Mouse (Mus musculus): Measurements from ENCODE around the gene Ankrd28. TPM values are rescaled to one million over a fixed set of nuclear protein-coding genes. Genes with fewer than 3 reads are reported as not detected.

The Ankrd28 gene
- polyA plus RNA-seq, 1 experiment, result 23.9 TPM

- no peak for TF ChIP-seq CTCF (IDR thresholded peaks at IDR 0.05; ENCODE audit: borderline replicate concordance, extremely low read depth, insufficient read depth, insufficient read length)
- TF ChIP-seq POLR2A (IDR thresholded peaks at IDR 0.05; ENCODE audit: borderline replicate concordance, extremely low read depth, insufficient read depth, insufficient read length, poor library complexity, severe bottlenecking), result no peak
- peak; percentile 5 for DNase-seq (ENCODE audit: low read depth)
Measured at GRCm38 (mm10) chr14:31697346-31697745, 133.1 kb downstream of the Ankrd28 start.

- no peak for DNase-seq (ENCODE audit: low read depth)
- TF ChIP-seq POLR2A (IDR thresholded peaks at IDR 0.05; ENCODE audit: borderline replicate concordance, extremely low read depth, insufficient read depth, insufficient read length, poor library complexity, severe bottlenecking) (no peak), CTCF (IDR thresholded peaks at IDR 0.05; ENCODE audit: borderline replicate concordance, extremely low read depth, insufficient read depth, insufficient read length) (no peak)
Measured at GRCm38 (mm10) chr14:31696985-31697303, 133.5 kb downstream of the Ankrd28 start.

GRCm38 (mm10) chr14:31696206-31696984 is 134.1 kb downstream of the Ankrd28 start:
- no peak for TF ChIP-seq POLR2A (IDR thresholded peaks at IDR 0.05; ENCODE audit: borderline replicate concordance, extremely low read depth, insufficient read depth, insufficient read length, poor library complexity, severe bottlenecking)
- no peak for TF ChIP-seq CTCF (IDR thresholded peaks at IDR 0.05; ENCODE audit: borderline replicate concordance, extremely low read depth, insufficient read depth, insufficient read length)
- DNase-seq (ENCODE audit: low read depth), result no peak

GRCm38 (mm10) chr14:31692536-31692935 is 137.9 kb downstream of the Ankrd28 start:
- TF ChIP-seq CTCF (IDR thresholded peaks at IDR 0.05; ENCODE audit: borderline replicate concordance, extremely low read depth, insufficient read depth, insufficient read length) (no peak), POLR2A (IDR thresholded peaks at IDR 0.05; ENCODE audit: borderline replicate concordance, extremely low read depth, insufficient read depth, insufficient read length, poor library complexity, severe bottlenecking) (no peak)
- DNase-seq (ENCODE audit: low read depth), result no peak

- TF ChIP-seq CTCF (IDR thresholded peaks at IDR 0.05; ENCODE audit: borderline replicate concordance, extremely low read depth, insufficient read depth, insufficient read length) (no peak), POLR2A (IDR thresholded peaks at IDR 0.05; ENCODE audit: borderline replicate concordance, extremely low read depth, insufficient read depth, insufficient read length, poor library complexity, severe bottlenecking) (no peak)
Measured at GRCm38 (mm10) chr14:31686231-31686630, 144.2 kb downstream of the Ankrd28 start.

GRCm38 (mm10) chr14:31685680-31686079 is 144.8 kb downstream of the Ankrd28 start:
- DNase-seq (ENCODE audit: low read depth), result no peak
- TF ChIP-seq CTCF (IDR thresholded peaks at IDR 0.05; ENCODE audit: borderline replicate concordance, extremely low read depth, insufficient read depth, insufficient read length) (no peak), POLR2A (IDR thresholded peaks at IDR 0.05; ENCODE audit: borderline replicate concordance, extremely low read depth, insufficient read depth, insufficient read length, poor library complexity, severe bottlenecking) (no peak)

More at GRCm38 (mm10) chr14:31686231-31686630, 144.2 kb downstream of the Ankrd28 start:
- no peak for DNase-seq (ENCODE audit: low read depth)

GRCm38 (mm10) chr14:31684343-31685040 is 146.0 kb downstream of the Ankrd28 start:
- TF ChIP-seq POLR2A (IDR thresholded peaks at IDR 0.05; ENCODE audit: borderline replicate concordance, extremely low read depth, insufficient read depth, insufficient read length, poor library complexity, severe bottlenecking), result no peak
- no peak for TF ChIP-seq CTCF (IDR thresholded peaks at IDR 0.05; ENCODE audit: borderline replicate concordance, extremely low read depth, insufficient read depth, insufficient read length)
- no peak for DNase-seq (ENCODE audit: low read depth)

- TF ChIP-seq POLR2A (IDR thresholded peaks at IDR 0.05; ENCODE audit: borderline replicate concordance, extremely low read depth, insufficient read depth, insufficient read length, poor library complexity, severe bottlenecking), result no peak
- no peak for TF ChIP-seq CTCF (IDR thresholded peaks at IDR 0.05; ENCODE audit: borderline replicate concordance, extremely low read depth, insufficient read depth, insufficient read length)
- no peak for DNase-seq (ENCODE audit: low read depth)
Measured at GRCm38 (mm10) chr14:31683610-31684009, 146.8 kb downstream of the Ankrd28 start.

- no peak for DNase-seq (ENCODE audit: low read depth)
- TF ChIP-seq CTCF (IDR thresholded peaks at IDR 0.05; ENCODE audit: borderline replicate concordance, extremely low read depth, insufficient read depth, insufficient read length) (no peak), POLR2A (IDR thresholded peaks at IDR 0.05; ENCODE audit: borderline replicate concordance, extremely low read depth, insufficient read depth, insufficient read length, poor library complexity, severe bottlenecking) (no peak)
Measured at GRCm38 (mm10) chr14:31681931-31682555, 148.4 kb downstream of the Ankrd28 start.

GRCm38 (mm10) chr14:31681291-31681690 is 149.2 kb downstream of the Ankrd28 start:
- TF ChIP-seq CTCF (IDR thresholded peaks at IDR 0.05; ENCODE audit: borderline replicate concordance, extremely low read depth, insufficient read depth, insufficient read length), result no peak
- TF ChIP-seq POLR2A (IDR thresholded peaks at IDR 0.05; ENCODE audit: borderline replicate concordance, extremely low read depth, insufficient read depth, insufficient read length, poor library complexity, severe bottlenecking), result no peak
- no peak for DNase-seq (ENCODE audit: low read depth)

- DNase-seq (ENCODE audit: low read depth), result no peak
- TF ChIP-seq CTCF (IDR thresholded peaks at IDR 0.05; ENCODE audit: borderline replicate concordance, extremely low read depth, insufficient read depth, insufficient read length) (no peak), POLR2A (IDR thresholded peaks at IDR 0.05; ENCODE audit: borderline replicate concordance, extremely low read depth, insufficient read depth, insufficient read length, poor library complexity, severe bottlenecking) (no peak)
Measured at GRCm38 (mm10) chr14:31680656-31681055, 149.8 kb downstream of the Ankrd28 start.

All from brain, embryonic 14.5 days (tissue).